Mouse (Mus musculus) intestine, embryonic 15.5 days (tissue): ENCODE measurements at regions not wholly inside any gene's neighbourhood (a gene's known extent, or its start where the extent isn't known, plus 50 kb on each side); places are given as distances from the start of the nearest gene placed in this dataset.
"Not testable (repeated sequence)": the region's sequence is repeated elsewhere in the genome, so short reads cannot be mapped to it uniquely, and the experiment has no call there.

Experiments used
- ATAC-seq: fragments of 200-750 bp; cut with Nextera tagmentation; 2 replicates; pipeline ENCODE4 v1.8.0; 2017; ENCODE audit warnings: moderate TSS enrichment, moderate library complexity
- H3K27ac ChIP-seq: fragments of 300-500 bp; sonication (generic); 2 replicates; pipeline ENCODE4 v1.5.1; 2015; ENCODE audit warnings: mild to moderate bottlenecking, inconsistent platforms
- H3K27me3 ChIP-seq: fragments of 300-500 bp; sonication (generic); replicated peaks from 2 replicates; pipeline ENCODE4 v1.6.1; 2015; ENCODE audit warnings: inconsistent platforms
- H3K36me3 ChIP-seq: fragments of 300-500 bp; sonication (generic); 2 replicates; pipeline ENCODE4 v1.6.1; 2015; ENCODE audit warnings: inconsistent platforms
- H3K4me1 ChIP-seq: fragments of 300-500 bp; sonication (generic); replicated peaks from 2 replicates; pipeline ENCODE4 v1.6.1; 2015; ENCODE audit warnings: inconsistent platforms
- H3K4me2 ChIP-seq: fragments of 300-500 bp; sonication (generic); replicated peaks from 2 replicates; pipeline ENCODE4 v1.6.1; 2015; ENCODE audit warnings: mild to moderate bottlenecking, inconsistent platforms
- H3K4me3 ChIP-seq: fragments of 300-500 bp; sonication (generic); replicated peaks from 2 replicates; pipeline ENCODE4 v1.5.1; 2015; ENCODE audit warnings: inconsistent platforms
- H3K9ac ChIP-seq: fragments of 300-500 bp; sonication (generic); 2 replicates; pipeline ENCODE4 v1.6.1; 2015; ENCODE audit warnings: inconsistent platforms
- H3K9me3 ChIP-seq: fragments of 300-500 bp; sonication (generic); 2 replicates; pipeline ENCODE4 v1.6.1; 2016; ENCODE audit warnings: inconsistent platforms
- WGBS: fragments of 180-500 bp; shearing (Covaris S2); methylation state at CpG from one replicate; pipeline ENCODE4 v1.1.7; 2015; 5-methylcytosine and 5-hydroxymethylcytosine counted together

DNA sequence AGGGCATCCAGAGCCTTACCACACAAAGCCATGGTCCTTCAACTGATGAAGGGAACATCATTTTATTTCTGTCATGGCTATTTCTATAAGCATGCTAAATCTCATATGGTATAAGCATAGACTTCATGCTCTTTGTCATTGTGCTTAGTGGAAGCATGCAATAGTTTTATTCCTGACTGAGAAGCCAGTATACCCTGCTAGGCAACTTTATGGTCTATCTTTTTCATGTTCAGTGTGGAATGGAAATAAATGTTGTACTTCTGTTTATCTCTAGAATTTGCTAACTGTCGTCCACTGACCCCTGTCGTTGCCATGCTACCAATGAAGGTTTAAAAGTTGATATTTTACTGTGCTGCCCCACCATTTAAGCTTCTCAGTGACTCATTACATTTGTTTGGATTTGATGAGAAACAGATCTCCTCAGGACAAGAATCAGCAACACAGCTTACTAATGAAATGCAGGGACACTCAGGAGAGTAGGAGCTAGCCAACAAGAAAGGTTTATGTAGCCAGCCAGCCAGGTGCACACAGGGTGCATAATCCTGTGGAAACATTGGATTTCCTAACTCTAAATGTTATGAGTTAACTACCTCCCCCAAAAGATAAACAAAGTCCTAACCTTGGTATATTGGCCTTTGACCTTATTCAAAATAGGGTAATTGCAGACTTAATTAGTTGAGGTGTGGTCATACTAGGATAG lies 364.3 kb upstream of the Ngly1 start:
- Histone ChIP-seq H3K9me3 (no peaks in the 10 kb centered on the region), H3K9ac (no peak overlapping the region), H3K36me3 (no peaks in the 10 kb centered on the region), H3K4me1 (no peaks in the 10 kb centered on the region), H3K4me3 (no peak overlapping the region), H3K27ac (no peak overlapping the region), H3K27me3 (no peaks in the 10 kb centered on the region), H3K4me2 (no peak overlapping the region)
- whole genome bisulfite sequencing, result 17% methylated on average over 2 of the region's 2 CpGs
- no peak for ATAC-seq

DNA sequence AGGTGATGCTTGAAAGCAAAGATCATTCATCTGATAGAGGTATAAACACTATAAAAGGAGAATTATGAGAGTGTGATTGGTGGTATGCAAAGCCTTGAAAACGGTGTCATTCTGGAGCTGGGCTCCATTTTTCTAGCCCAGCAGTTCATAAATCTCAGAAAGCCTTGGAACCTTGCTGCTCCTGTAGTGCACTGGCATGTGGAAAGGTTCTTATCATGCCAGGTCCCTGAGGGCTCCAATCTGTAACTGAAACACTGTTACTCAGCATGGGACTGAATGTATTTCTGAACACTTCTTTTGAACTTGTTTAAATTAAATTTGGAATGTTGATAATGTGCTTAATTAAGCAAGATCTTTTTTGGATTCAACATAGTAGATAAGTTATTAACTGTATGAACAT lies 352.0 kb upstream of the Ngly1 start:
- no peaks in the 10 kb centered on the region for H3K27me3 ChIP-seq
- 63% methylated on average over 1 of the region's 1 CpGs for WGBS
- H3K4me1 ChIP-seq, result no peaks in the 10 kb centered on the region
- H3K9ac ChIP-seq, result no peak overlapping the region
- H3K36me3 ChIP-seq, result no peaks in the 10 kb centered on the region
- no peak for ATAC-seq
- no peak overlapping the region for H3K4me3 ChIP-seq
- H3K9me3 ChIP-seq, result no peaks in the 10 kb centered on the region
- no peak overlapping the region for H3K4me2 ChIP-seq
- no peak overlapping the region for H3K27ac ChIP-seq

DNA sequence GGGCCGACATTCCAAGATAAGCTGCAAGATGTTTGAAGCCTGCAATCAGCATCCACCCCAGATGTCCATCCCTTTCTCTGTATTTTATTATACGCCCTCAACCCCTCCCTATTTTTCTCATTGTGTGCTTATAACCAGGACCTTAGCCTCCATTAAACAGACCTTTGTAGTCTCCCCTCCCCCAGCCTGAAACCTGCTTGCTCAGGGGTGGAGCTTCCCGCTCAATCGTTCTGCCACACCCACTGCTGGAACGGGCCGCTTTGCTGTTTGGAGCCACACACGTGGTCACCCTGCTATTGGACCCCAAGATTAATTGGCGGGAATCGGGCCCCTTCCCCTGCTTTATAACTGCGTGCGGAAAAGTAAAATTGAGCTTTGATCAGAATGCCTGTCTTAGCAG lies 342.7 kb upstream of the Ngly1 start:
- ATAC-seq, result peak; percentile 88
- 48% methylated on average over 11 of the region's 11 CpGs for WGBS

DNA sequence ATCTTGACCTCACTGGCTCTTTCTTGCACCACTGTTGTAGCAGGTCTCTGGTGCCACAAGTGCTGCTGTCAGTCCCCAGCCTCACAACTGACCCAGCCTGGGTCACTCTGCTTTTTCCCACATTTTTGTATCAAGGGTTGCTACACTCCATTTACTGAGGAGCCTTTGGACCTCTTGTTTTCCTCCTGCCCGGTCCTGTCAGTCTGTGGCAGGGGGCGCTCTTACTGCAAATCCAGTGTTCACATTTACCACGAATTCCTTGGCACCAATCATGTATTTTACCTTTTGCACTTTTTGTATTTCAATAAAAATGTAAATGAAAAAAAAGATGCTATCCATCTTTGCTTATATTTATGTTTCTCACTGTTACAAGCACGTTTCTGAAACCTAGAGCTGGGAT lies 335.9 kb upstream of the Ngly1 start:
- WGBS, result 61% methylated on average over 4 of the region's 4 CpGs
- not testable (repeated sequence) for H3K9ac ChIP-seq, H3K36me3 ChIP-seq, H3K9me3 ChIP-seq, H3K27ac ChIP-seq, H3K4me1 ChIP-seq, H3K4me3 ChIP-seq, ATAC-seq, H3K4me2 ChIP-seq, H3K27me3 ChIP-seq

More for the DNA sequence above, 342.7 kb upstream of the Ngly1 start:
- not testable (repeated sequence) for H3K4me2 ChIP-seq, H3K9ac ChIP-seq, H3K27me3 ChIP-seq, H3K9me3 ChIP-seq, H3K27ac ChIP-seq, H3K36me3 ChIP-seq, H3K4me3 ChIP-seq, H3K4me1 ChIP-seq

DNA sequence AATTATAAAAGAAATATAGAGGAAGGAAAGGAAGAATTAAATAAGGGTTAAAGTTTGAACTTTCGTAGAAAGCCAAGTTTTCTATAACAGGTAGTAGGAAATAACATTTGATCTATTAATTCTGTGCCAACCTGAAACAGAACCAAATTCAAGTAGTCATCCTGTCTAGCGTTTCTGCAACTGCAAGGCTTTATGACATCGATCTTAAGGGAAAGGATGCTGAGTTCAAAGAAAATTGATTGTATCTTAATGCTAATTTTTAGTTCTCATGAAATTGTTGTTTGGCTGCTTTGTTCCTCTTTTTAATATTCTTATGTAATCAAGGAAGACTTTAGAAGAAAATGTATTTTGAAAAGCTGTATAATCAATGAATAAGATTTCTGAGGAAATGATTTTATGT lies 334.9 kb upstream of the Ngly1 start:
- Histone ChIP-seq H3K9ac (no peak overlapping the region), H3K27me3 (no peaks in the 10 kb centered on the region), H3K4me3 (no peak overlapping the region), H3K4me2 (no peak overlapping the region), H3K4me1 (no peaks in the 10 kb centered on the region), H3K27ac (no peak overlapping the region), H3K9me3 (no peaks in the 10 kb centered on the region), H3K36me3 (no peaks in the 10 kb centered on the region)
- 85% methylated on average over 3 of the region's 3 CpGs for WGBS
- ATAC-seq, result no peak

DNA sequence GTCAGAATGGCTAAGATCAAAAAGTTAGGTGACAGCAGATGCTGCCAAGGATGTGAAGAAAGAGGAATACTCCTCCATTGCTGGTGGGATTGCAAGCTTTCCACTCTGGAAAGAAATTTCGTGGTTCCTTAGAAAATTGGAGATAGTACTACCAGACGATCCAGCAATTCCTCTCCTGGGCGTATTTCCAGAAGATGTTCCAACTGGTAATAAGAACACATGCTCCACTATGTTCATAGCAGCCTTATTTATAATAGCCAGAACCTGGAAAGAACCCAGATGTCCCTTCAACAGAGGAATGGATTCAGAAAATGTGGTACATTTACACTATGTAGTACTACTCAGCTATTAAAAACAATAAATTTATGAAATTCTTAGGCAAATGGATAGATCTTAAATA lies 324.4 kb upstream of the Ngly1 start:
- not testable (repeated sequence) for H3K27me3 ChIP-seq, H3K4me2 ChIP-seq, H3K27ac ChIP-seq, H3K9me3 ChIP-seq, H3K4me1 ChIP-seq, H3K9ac ChIP-seq, H3K36me3 ChIP-seq, ATAC-seq, H3K4me3 ChIP-seq
- WGBS, result 73% methylated on average over 3 of the region's 3 CpGs

DNA sequence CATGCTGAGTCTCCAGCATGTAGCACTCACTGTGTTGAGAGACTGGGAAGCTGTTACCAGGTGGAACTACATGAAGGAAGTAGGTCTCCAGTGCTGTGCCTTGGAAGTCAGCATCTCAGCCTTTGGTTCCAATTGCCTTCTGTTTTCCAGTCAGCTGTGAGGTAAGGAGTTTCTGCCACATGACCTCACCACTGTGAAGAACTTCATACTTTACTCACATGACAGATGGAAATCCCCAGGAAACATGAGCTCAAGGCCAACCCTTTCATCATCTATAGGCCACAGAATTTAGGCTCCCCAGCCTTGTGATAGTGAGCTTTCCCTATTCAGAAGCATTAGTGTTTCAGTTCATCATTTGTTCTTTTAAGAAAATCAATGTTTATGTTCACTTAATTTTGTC lies 314.4 kb upstream of the Ngly1 start:
- H3K9ac ChIP-seq, result no peak overlapping the region
- no peaks in the 10 kb centered on the region for H3K4me1 ChIP-seq
- no peaks in the 10 kb centered on the region for H3K27me3 ChIP-seq
- no peak overlapping the region for H3K4me2 ChIP-seq
- no peaks in the 10 kb centered on the region for H3K36me3 ChIP-seq
- no peak overlapping the region for H3K4me3 ChIP-seq
- no peak overlapping the region for H3K27ac ChIP-seq
- no peak for ATAC-seq
- H3K9me3 ChIP-seq, result no peaks in the 10 kb centered on the region

DNA sequence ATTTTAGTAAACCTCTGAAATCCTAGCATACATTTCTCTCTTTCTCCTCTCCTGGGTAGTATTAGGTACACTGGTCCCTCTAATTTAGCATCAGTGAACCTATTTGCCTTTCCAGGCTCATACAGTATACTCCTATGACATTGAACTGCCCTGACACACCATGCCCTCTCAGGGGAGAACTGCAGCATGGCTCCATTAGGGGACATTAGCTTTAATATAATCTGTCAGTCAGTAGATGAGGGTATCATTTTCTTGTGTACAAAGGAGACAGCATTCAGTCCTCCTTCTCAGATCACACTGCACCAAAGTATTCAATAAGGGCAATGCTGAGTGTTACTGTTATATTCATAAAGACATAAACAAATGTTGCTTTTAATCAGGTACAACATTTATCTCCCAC lies 278.8 kb upstream of the Ngly1 start:
- H3K4me2 ChIP-seq, result no peak overlapping the region
- no peak overlapping the region for H3K27ac ChIP-seq
- no peaks in the 10 kb centered on the region for H3K27me3 ChIP-seq
- no peaks in the 10 kb centered on the region for H3K36me3 ChIP-seq
- no peaks in the 10 kb centered on the region for H3K9me3 ChIP-seq
- H3K4me3 ChIP-seq, result no peak overlapping the region
- ATAC-seq, result no peak
- no peak overlapping the region for H3K9ac ChIP-seq
- H3K4me1 ChIP-seq, result no peaks in the 10 kb centered on the region

DNA sequence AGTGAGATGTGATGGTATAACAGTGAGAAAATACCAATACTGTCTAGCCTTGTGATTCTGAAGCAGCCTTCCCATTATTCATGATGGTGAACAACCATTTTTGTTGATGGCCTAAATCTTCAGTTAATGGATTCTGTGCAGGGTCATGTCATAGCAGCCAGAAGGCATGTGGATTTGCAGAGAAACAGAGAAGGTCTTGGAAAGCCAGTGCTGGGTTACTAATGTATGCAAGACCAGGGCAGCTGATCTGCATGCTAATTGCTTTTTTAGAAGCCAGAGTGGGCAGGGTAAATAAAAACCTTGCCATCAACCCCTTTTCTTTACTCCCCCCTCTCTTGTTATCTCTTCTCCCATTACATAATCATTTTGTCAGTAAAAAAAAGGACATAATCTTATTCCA lies 278.3 kb upstream of the Ngly1 start:
- H3K36me3 ChIP-seq, result no peaks in the 10 kb centered on the region
- no peak overlapping the region for H3K4me2 ChIP-seq
- no peaks in the 10 kb centered on the region for H3K9me3 ChIP-seq
- no peaks in the 10 kb centered on the region for H3K27me3 ChIP-seq
- H3K4me1 ChIP-seq, result no peaks in the 10 kb centered on the region
- no peak for ATAC-seq
- no peak overlapping the region for H3K9ac ChIP-seq
- H3K27ac ChIP-seq, result no peak overlapping the region
- H3K4me3 ChIP-seq, result no peak overlapping the region

DNA sequence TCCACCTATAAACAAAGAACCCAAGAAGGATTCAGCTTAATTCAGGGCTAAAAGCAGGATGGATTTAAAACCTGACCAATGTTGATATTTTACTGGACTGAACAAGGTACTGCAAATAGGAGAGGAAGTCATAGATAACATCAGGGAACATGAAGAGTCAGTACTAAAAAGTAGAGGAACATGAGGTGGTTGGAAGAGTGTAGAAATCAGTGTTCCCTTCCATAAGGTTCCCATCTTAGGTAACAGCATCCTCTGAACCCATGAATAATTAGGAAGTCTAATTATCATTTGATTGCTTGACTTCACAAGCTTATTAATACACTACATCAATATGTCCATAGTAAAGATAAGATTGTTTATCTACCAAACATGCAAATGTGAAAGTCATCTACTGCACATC lies 277.8 kb upstream of the Ngly1 start:
- Histone ChIP-seq H3K27ac (no peak overlapping the region), H3K9me3 (no peaks in the 10 kb centered on the region), H3K4me2 (no peak overlapping the region), H3K4me1 (no peaks in the 10 kb centered on the region), H3K9ac (no peak overlapping the region), H3K4me3 (no peak overlapping the region), H3K27me3 (no peaks in the 10 kb centered on the region), H3K36me3 (no peaks in the 10 kb centered on the region)
- no peak for ATAC-seq

DNA sequence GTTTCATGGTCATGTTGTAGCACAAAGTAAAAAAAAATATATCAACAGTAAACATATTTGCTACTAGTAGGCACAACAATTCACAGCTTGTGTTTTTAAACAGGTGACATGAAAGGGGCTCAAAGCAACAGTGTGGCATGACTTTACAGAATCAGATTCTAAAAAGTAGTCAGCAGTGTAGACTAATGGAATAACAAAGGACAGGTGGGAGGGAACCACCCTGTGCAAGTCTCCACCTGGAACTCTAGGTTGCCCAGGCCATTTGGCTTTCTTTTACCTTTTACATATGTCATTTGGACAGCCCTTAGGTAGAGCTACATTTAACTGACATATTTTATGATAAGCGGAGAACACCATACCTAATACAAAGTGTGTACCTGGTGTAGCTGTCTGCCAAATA lies 271.7 kb upstream of the Ngly1 start:
- H3K4me2 ChIP-seq, result no peak overlapping the region
- H3K9me3 ChIP-seq, result no peaks in the 10 kb centered on the region
- H3K9ac ChIP-seq, result no peak overlapping the region
- H3K27ac ChIP-seq, result no peak overlapping the region
- H3K36me3 ChIP-seq, result no peaks in the 10 kb centered on the region
- H3K27me3 ChIP-seq, result no peaks in the 10 kb centered on the region
- WGBS, result 95% methylated on average over 1 of the region's 1 CpGs
- ATAC-seq, result no peak
- no peaks in the 10 kb centered on the region for H3K4me1 ChIP-seq
- no peak overlapping the region for H3K4me3 ChIP-seq

DNA sequence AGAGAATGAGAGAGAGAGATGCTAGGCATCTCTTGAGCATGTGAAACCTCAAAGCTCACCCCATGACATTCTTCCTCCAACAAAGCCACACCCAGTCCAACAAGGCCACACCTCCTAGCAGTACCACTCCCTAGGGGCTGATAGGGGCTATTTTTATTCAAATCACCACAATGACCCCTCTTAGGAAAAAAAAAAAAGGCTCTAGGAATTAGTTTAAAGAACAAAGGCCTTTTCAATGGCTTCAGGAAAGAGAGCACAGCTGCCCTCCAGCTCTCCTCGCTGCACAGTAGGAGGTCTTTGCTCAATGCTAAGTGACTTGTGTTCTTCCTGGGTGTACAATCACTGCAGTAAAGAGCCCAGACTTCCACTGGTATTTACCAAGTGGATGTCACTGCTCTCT lies 270.8 kb upstream of the Ngly1 start:
- WGBS, result 31% methylated on average over 1 of the region's 1 CpGs
- Histone ChIP-seq H3K4me2 (no peak overlapping the region), H3K4me1 (no peaks in the 10 kb centered on the region), H3K27ac (no peak overlapping the region), H3K9me3 (no peaks in the 10 kb centered on the region), H3K36me3 (no peaks in the 10 kb centered on the region), H3K4me3 (no peak overlapping the region), H3K9ac (no peak overlapping the region), H3K27me3 (no peaks in the 10 kb centered on the region)
- no peak for ATAC-seq

DNA sequence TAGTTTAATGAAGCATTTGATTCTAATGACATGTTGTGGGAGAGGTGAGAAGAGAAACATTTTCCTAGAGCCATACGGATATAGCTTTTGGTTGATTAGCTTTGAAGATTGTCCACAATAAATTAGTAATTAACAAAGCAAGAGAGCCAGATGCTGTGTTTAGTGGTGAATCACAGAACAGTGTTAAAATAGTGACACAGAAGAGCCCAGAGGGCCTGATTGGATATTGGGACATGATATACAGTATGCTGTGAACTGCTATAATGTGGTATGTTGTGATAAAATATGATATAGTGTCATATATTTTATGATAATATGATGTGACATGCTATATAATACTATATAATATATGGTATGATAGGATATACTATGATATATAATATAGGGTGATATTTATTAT lies 243.7 kb upstream of the Ngly1 start:
- H3K4me1 ChIP-seq, result no peaks in the 10 kb centered on the region
- H3K4me3 ChIP-seq, result no peak overlapping the region
- no peak overlapping the region for H3K27ac ChIP-seq
- no peaks in the 10 kb centered on the region for H3K27me3 ChIP-seq
- no peaks in the 10 kb centered on the region for H3K9me3 ChIP-seq
- no peak for ATAC-seq
- H3K9ac ChIP-seq, result no peak overlapping the region
- no peaks in the 10 kb centered on the region for H3K36me3 ChIP-seq
- no peak overlapping the region for H3K4me2 ChIP-seq
- 94% methylated on average over 1 of the region's 1 CpGs for WGBS

DNA sequence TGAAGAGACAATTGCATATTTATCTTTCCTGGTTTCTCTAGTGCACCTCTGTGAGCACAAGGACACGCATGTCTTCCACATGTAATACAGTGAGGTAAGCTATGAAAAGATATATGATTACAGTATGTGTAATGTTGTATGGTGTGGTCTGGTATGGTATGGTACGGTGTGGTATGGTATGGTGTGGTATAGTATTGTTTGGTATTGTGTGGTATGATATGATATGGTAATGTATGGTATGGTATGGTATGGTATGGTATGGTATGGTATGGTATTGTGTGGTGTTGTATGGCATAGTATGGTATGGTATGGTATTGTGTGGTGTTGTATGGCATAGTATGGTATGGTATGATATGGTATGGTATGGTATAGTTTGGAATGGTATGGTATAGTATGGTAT lies 242.1 kb upstream of the Ngly1 start:
- H3K36me3 ChIP-seq, result no peaks in the 10 kb centered on the region
- no peak for ATAC-seq
- WGBS, result 84% methylated on average over 2 of the region's 2 CpGs
- H3K4me1 ChIP-seq, result no peaks in the 10 kb centered on the region
- no peak overlapping the region for H3K4me3 ChIP-seq
- no peak overlapping the region for H3K27ac ChIP-seq
- no peaks in the 10 kb centered on the region for H3K9me3 ChIP-seq
- H3K4me2 ChIP-seq, result no peak overlapping the region
- no peaks in the 10 kb centered on the region for H3K27me3 ChIP-seq
- H3K9ac ChIP-seq, result no peak overlapping the region
